Mouse (Mus musculus) heart, adult 2 months (tissue): ENCODE measurements around the gene Toporsl.

Experiments used
- CTCF ChIP-seq: fragments of 200-600 bp; IDR thresholded peaks from 2 replicates; pipeline ENCODE4 v1.8.1; 2022; ENCODE audit warnings: antibody characterized with exemption, mild to moderate bottlenecking, moderate library complexity
- EP300 ChIP-seq: fragments of 200-500 bp; IDR thresholded peaks from 2 replicates; pipeline ENCODE4 v1.6.1; 2011; ENCODE audit warnings: low read depth, low read length, control low read depth; ENCODE audit not compliant: insufficient read depth

DNA sequence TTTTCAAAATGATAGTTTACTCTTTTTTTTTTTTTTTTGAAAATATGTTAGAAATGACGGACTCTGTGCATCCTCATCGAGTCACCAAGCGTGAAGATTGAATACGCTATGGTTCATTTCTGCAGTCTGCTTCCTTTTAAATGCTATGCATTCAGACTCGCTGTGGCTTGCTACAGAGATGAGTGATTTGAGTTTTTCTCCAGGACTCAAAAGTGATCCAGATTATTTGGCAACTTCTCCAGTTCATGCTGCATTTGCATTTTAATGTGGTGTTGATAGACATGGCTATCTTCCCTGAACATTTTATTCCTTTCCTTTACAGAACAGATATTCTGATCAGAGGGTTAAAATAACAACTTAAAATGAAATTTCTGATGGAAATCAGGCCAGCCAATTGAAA is 65.2 kb downstream of the Toporsl start:
- TF ChIP-seq CTCF (no peak), EP300 (no peak)
